Mouse (Mus musculus) C2C12 (cell line): ENCODE measurements around the gene Gpr108.

Experiments
- CEBPB ChIP-seq: IDR thresholded peaks from one replicate; pipeline ENCODE4 v1.6.1; 2011; ENCODE audit warnings: low read depth, mild to moderate bottlenecking, control low read depth, moderate library complexity
- CTCF ChIP-seq: IDR thresholded peaks from one replicate; pipeline ENCODE4 v1.5.1; 2011; ENCODE audit not compliant: control insufficient read depth, insufficient read depth, insufficient read length
- MAX ChIP-seq: IDR thresholded peaks from one replicate; pipeline ENCODE4 v1.6.1; 2011; ENCODE audit warnings: mild to moderate bottlenecking, control low read depth
- MYOG ChIP-seq: IDR thresholded peaks from one replicate; pipeline ENCODE4 v1.6.1; 2011; ENCODE audit not compliant: control insufficient read depth, insufficient read length; ENCODE audit errors: extremely low read depth
- USF1 ChIP-seq: IDR thresholded peaks from one replicate; pipeline ENCODE4 v1.6.1; 2011; ENCODE audit warnings: low read depth, mild to moderate bottlenecking, control low read depth, moderate library complexity

DNA sequence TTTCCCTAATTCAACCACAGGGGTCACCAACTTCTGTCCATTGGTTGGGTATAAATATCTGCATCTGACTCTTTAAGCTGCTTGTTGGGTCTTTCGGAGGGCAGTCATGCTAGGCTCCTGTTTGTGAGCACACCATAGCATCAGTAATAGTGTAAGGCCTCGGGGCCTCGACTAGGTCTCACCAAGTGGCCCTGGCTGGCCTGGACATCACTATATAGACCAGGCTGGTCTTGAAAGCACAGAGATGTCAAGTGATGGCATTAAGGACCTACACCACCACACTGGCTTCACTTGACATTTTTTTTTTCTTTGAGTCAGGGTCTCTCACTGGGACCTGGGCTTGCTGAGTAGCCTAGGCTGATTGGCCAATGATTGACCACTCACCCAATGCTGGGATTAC is 9.9 kb upstream of the Gpr108 start:
- TF ChIP-seq CTCF = no peak
- TF ChIP-seq MYOG = no peak
- TF ChIP-seq MAX = no peak
- TF ChIP-seq USF1 = no peak
- no peak for TF ChIP-seq CEBPB
